Mouse (Mus musculus) midbrain, embryonic 15.5 days (tissue): Measurements from ENCODE around the gene Traf3ip1. TPM values are rescaled to one million over a fixed set of nuclear protein-coding genes. Genes with fewer than 3 reads are reported as not detected.

Source experiments
- ATAC-seq: fragments of 200-750 bp; cut with Nextera tagmentation; replicated peaks from 2 replicates; pipeline ENCODE4 v1.8.0; 2017; ENCODE audit warnings: moderate TSS enrichment
- H3K27ac ChIP-seq: fragments of 300-500 bp; sonication (generic); 2 replicates; pipeline ENCODE4 v1.5.1; 2015; ENCODE audit warnings: mild to moderate bottlenecking, inconsistent platforms
- H3K27me3 ChIP-seq: fragments of 300-500 bp; sonication (generic); replicated peaks from 2 replicates; pipeline ENCODE4 v1.6.1; 2015; ENCODE audit warnings: inconsistent platforms
- H3K36me3 ChIP-seq: fragments of 300-500 bp; sonication (generic); replicated peaks from 2 replicates; pipeline ENCODE4 v1.6.1; 2015; ENCODE audit warnings: inconsistent platforms
- H3K4me1 ChIP-seq: fragments of 300-500 bp; sonication (generic); 2 replicates; pipeline ENCODE4 v1.6.1; 2015; ENCODE audit warnings: inconsistent platforms
- H3K4me2 ChIP-seq: fragments of 300-500 bp; sonication (generic); 2 replicates; pipeline ENCODE4 v1.6.1; 2015; ENCODE audit warnings: inconsistent platforms, mild to moderate bottlenecking, moderate library complexity
- H3K4me3 ChIP-seq: fragments of 300-500 bp; sonication (generic); 2 replicates; pipeline ENCODE4 v1.5.1; 2015; ENCODE audit warnings: mild to moderate bottlenecking, inconsistent platforms
- H3K9ac ChIP-seq: fragments of 300-500 bp; sonication (generic); 2 replicates; pipeline ENCODE4 v1.6.1; 2015; ENCODE audit warnings: mild to moderate bottlenecking, inconsistent platforms
- H3K9me3 ChIP-seq: fragments of 300-500 bp; sonication (generic); 2 replicates; pipeline ENCODE4 v1.6.1; 2016; ENCODE audit warnings: inconsistent platforms
- WGBS: fragments of 180-500 bp; shearing (Covaris S2); methylation state at CpG from one replicate; pipeline ENCODE4 v1.1.7; 2015; ENCODE audit warnings: mixed read lengths; 5-methylcytosine and 5-hydroxymethylcytosine counted together
- polyA plus RNA-seq: library from polyadenylated mRNA; unstranded; fragments of >200 nt; fragmentation: Nextera tagmentation; extraction: Ambion mirVana; gene quantifications from 2 replicates; pipeline ENCODE4 v1.2.1, GENCODE M21; 2015

The Traf3ip1 gene
- 11.4 and 12.1 TPM in 2 replicates for polyA plus RNA-seq

DNA sequence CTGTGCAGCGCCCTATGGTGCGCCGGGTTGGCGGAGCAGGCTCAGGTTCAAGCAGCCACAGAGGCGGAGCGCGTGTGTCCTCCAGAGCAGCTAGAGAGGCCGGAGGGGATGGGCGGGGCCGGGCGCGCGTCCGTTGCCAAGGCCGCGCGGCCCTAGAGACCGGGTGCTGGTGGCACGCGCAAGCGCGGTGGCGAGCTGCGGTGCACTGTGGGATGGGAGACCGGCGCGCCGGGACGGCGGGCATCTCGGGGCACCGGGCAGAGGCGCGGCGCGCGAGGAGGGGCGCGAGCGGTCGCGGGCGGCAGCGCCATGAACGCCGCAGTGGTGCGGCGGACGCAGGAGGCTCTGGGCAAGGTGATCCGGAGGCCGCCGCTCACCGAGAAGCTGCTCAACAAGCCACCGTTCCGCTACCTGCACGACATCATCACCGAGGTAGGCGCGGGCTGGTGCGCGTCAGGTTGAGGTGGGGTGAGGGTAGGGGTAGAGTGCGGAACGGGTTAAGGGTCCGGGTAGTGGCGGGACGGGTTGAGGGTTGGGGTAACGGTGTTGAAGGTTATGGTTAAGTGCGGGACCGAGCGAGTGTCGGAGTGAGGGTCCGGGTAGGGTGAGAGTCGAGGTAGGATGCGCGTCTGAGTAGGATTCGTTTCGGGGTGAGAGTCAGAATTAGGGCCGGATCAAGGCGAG, at the start of gene Traf3ip1:
Gene Traf3ip1, plus strand, starts transcription at position 191 of the 684 bp plus-strand sequence.
- WGBS = under 1% methylated on average over 79 of the region's 79 CpGs
- Histone ChIP-seq H3K27ac (no peak within 1 kb of the TSS; the same call in 1 of the 2 replicates), H3K4me1 (peaks cover 21% of the 10 kb centered on the region), H3K9me3 (no peaks in the 10 kb centered on the region), H3K36me3 (no peaks in the 10 kb centered on the region), H3K27me3 (no peaks in the 10 kb centered on the region), H3K4me3 (peak within 1 kb of the TSS; percentile 69), H3K9ac (peak within 1 kb of the TSS; percentile 79), H3K4me2 (peak within 1 kb of the TSS; percentile 88)
- peak; percentile 98 for ATAC-seq

DNA sequence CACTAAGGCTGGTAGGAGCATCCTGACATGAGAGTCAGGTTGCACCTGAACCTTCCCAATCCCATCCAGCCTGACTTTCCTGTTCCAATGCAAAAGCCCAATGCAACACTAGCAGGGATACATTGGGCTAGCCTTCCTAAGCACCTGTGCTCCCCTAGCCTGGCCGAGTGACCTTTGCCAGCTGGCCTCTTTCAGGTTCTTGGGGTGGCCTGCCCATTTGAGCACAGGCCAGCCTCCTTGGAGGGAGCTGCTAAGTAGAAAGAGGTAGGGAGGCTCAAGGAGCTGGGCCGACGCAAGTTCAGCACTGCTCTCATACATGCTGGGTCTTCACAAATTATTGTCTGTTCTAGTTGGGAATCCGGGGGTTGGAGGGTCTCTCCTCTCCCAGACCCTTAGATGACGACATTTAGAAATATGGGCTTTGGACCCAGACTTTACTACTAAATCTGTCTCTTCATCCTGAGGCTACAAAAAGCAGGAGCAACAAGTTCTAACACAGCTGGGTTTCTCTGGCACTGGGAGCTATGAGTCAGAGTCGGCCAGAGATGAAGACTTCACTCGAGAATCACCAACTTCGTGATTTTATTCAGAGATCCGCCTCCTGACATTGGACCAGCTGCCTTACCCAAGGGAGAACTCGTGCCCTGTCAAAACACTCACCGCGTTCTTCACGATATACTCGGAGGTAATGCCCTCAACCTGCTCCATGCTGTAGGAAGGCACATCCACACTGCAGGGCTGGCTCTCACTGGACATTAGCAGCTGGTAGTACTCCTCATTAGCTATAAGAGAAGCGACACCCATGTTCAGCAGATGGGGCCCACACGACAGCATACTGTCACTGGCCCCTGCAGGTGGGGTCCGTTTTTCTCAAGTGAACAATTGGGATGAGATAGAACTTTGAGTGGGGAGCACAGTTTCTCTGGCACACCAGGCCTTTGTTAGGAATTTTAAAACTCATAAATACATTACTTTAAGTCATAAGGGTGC, 49.3 kb upstream of the Traf3ip1 start:
- no peaks in the 10 kb centered on the region for H3K27me3 ChIP-seq
- no peak for ATAC-seq
- H3K9me3 ChIP-seq = no peaks in the 10 kb centered on the region
- H3K27ac ChIP-seq = no peak overlapping the region
- H3K4me2 ChIP-seq = no peak overlapping the region
- H3K9ac ChIP-seq = no peak overlapping the region
- 91% methylated on average over 17 of the region's 17 CpGs for WGBS
- H3K4me3 ChIP-seq = no peak overlapping the region
- H3K36me3 ChIP-seq = peaks cover 30% of the 10 kb centered on the region
- H3K4me1 ChIP-seq = no peaks in the 10 kb centered on the region

DNA sequence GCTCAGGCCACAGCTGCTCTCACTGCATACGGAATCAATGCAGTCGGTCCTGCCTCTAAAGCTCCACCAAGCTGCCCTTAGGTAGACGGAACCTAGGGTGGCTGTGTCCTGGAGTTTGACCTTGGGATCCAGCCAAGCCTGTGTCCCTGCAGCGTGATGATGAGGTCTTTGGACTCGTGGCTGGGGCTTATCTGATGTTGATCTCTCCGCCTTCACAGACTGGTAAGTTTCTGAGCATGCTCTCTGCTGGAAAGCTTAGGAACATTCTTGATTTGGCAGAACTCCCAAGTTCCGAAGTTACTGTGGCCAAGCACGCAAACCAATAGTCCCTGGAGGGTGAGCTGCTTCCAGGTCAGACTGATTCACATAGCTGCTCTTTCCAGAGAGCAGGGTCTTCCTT, 48.4 kb upstream of the Traf3ip1 start:
- Histone ChIP-seq H3K4me2 (no peak overlapping the region), H3K27me3 (no peaks in the 10 kb centered on the region), H3K27ac (no peak overlapping the region), H3K9ac (no peak overlapping the region), H3K36me3 (peaks cover 22% of the 10 kb centered on the region), H3K4me1 (no peaks in the 10 kb centered on the region), H3K9me3 (no peaks in the 10 kb centered on the region), H3K4me3 (no peak overlapping the region)
- no peak for ATAC-seq
- 82% methylated on average over 8 of the region's 8 CpGs for WGBS

DNA sequence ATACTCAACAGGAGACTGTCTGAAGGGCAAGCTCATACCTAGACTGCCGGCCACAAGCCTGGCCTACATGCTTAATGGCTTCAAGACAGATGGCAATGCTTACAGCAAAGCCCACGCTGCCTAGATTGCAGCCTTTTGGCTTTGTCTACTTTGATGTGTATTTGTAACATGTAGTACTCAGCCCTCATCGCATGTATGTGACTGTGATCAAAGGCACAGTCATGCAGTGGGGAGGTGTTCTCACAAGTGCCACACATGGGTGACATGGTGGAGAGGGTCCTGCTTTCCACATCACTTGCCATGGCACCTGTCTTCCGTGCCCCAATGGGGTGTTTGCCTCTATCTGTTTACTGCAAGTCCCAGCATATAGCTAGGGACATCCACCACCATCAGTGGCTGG, 47.9 kb upstream of the Traf3ip1 start:
- ATAC-seq = no peak
- 92% methylated on average over 4 of the region's 4 CpGs for WGBS
- H3K9me3 ChIP-seq = no peaks in the 10 kb centered on the region
- no peak overlapping the region for H3K4me3 ChIP-seq
- H3K27me3 ChIP-seq = no peaks in the 10 kb centered on the region
- no peak overlapping the region for H3K4me2 ChIP-seq
- no peaks in the 10 kb centered on the region for H3K4me1 ChIP-seq
- peaks cover 22% of the 10 kb centered on the region for H3K36me3 ChIP-seq
- H3K27ac ChIP-seq = no peak overlapping the region
- H3K9ac ChIP-seq = no peak overlapping the region

DNA sequence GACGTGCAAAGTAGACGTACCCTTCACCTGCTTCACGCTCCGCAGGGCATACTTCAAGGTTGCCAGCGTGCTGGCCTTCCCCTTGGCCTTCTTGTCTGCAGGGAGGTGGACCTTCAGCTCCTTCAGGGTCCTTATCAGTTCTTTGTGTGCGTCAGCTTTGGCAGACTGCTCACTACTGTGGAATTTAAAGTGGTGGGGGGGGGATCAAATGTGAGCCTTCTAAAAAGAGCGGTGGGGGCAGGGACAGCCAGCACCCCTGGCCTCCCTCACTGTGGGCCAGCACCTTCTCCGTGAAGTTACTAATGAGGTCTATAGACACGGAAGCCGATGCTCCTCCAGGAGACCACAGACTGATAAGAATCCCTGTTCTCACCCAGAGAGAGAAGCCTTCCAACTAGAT, 45.8 kb upstream of the Traf3ip1 start:
- Histone ChIP-seq H3K9ac (no peak overlapping the region), H3K4me3 (no peak overlapping the region), H3K27me3 (no peaks in the 10 kb centered on the region), H3K4me2 (no peak overlapping the region), H3K9me3 (no peaks in the 10 kb centered on the region), H3K4me1 (no peaks in the 10 kb centered on the region), H3K36me3 (peaks cover 22% of the 10 kb centered on the region), H3K27ac (no peak overlapping the region)
- 96% methylated on average over 10 of the region's 10 CpGs for WGBS
- ATAC-seq = no peak

DNA sequence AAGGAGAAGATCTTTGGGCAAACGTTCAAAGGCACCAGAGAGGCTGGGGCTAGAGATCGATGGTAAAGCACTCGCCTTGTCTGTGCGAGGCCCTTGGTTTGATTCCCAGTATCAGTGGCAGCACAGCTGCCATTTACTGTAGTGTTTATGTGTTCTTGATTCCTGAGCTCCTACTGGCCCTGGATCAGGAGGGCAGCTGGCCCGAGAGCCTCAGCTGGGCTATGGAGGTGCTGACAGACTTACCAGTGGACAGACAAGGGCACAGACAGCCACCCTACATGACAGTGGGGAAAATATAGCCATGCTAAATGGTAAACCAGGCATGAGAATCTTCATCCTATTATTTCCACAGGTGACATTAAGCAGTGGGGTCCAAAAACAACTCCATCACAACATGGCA, 43.6 kb upstream of the Traf3ip1 start:
- no peaks in the 10 kb centered on the region for H3K27me3 ChIP-seq
- H3K4me1 ChIP-seq = peaks cover 9% of the 10 kb centered on the region
- peaks cover 20% of the 10 kb centered on the region for H3K36me3 ChIP-seq
- no peak overlapping the region for H3K27ac ChIP-seq
- no peaks in the 10 kb centered on the region for H3K9me3 ChIP-seq
- H3K4me2 ChIP-seq = no peak overlapping the region
- 90% methylated on average over 5 of the region's 5 CpGs for WGBS
- no peak overlapping the region for H3K9ac ChIP-seq
- H3K4me3 ChIP-seq = no peak overlapping the region
- no peak for ATAC-seq

DNA sequence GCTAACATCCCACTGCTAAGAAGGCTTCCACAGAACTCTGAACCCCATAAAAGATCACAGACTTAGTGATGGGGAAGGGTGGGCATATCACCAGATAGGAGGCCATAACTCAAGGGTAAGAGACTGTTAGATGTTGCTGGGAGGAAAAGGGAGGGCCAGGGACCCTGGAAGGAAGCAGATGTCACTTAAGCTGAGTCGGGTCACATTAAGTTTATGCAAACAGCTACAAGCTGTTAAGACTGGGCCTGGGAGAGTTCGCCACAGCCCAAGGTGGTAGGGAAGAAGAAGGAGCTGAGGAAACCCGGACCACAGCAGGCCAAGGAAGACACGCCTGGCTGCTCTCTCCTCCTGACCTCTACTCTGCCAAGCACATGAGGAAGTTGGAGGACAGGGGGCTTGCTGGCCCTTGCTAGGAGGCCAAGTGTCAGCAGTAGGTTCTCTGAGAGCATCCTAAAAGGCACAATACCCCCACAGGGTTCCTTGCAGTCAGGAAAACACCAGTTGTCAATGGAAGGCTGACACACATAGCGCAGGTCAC, 42.8 kb upstream of the Traf3ip1 start:
- peaks cover 17% of the 10 kb centered on the region for H3K4me1 ChIP-seq
- no peak overlapping the region for H3K27ac ChIP-seq
- no peak for ATAC-seq
- H3K4me2 ChIP-seq = no peak overlapping the region
- no peak overlapping the region for H3K4me3 ChIP-seq
- no peaks in the 10 kb centered on the region for H3K9me3 ChIP-seq
- 71% methylated on average over 5 of the region's 5 CpGs for WGBS
- no peaks in the 10 kb centered on the region for H3K27me3 ChIP-seq
- H3K9ac ChIP-seq = no peak overlapping the region
- H3K36me3 ChIP-seq = peaks cover 20% of the 10 kb centered on the region

DNA sequence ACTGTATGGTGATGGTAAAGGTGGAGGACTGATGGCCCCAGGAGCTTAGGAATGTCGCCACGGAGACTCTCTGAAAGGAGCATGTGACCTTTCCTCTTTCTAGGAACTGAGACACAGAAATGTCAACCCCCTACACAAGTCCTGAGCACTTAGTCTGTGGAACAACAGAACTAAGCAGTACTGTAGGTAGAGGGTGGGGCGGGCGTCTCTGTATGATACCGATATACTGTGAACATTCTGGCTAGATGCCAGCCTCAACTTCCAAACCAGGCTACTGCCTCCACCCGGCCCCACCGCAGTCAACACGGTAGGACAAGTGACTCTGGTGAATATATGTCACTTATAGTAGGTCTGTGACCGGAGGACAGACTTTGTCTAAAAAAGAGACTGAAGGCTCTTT, 40.5 kb upstream of the Traf3ip1 start:
- Histone ChIP-seq H3K4me3 (no peak overlapping the region), H3K36me3 (0 out of 2 replicates have a peak, but pooled peaks cover 8% of the 10 kb centered on the region), H3K4me1 (peaks cover 39% of the 10 kb centered on the region), H3K9me3 (no peaks in the 10 kb centered on the region), H3K9ac (no peak overlapping the region), H3K27ac (no peak overlapping the region), H3K4me2 (no peak overlapping the region), H3K27me3 (no peaks in the 10 kb centered on the region)
- 92% methylated on average over 9 of the region's 9 CpGs for WGBS
- ATAC-seq = no peak

DNA sequence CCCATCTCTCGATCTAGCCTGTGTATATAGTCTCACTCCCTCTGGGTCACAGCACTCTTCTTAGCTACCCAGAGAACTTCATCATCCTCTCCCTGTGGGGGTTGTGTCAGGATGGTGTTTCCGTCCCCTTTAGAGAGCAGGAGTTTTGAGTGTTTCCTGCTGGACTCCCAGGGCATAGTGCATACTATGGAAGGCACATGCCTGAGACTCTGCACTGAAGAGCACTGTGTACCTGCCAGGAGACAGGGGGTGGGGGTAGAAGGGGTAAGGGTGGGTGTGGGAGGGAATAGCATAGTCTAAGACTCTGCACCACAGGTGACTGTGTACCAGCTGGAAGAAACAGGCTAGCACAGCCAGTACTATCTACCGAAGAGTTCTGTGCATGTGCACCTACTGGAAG, 40.1 kb upstream of the Traf3ip1 start:
- ATAC-seq = no peak
- Histone ChIP-seq H3K27me3 (no peaks in the 10 kb centered on the region), H3K9ac (no peak overlapping the region), H3K4me1 (peaks cover 39% of the 10 kb centered on the region), H3K27ac (no peak overlapping the region), H3K9me3 (no peaks in the 10 kb centered on the region), H3K4me2 (no peak overlapping the region), H3K4me3 (no peak overlapping the region), H3K36me3 (0 out of 2 replicates have a peak, but pooled peaks cover 6% of the 10 kb centered on the region)
- WGBS = 92% methylated on average over 3 of the region's 3 CpGs

DNA sequence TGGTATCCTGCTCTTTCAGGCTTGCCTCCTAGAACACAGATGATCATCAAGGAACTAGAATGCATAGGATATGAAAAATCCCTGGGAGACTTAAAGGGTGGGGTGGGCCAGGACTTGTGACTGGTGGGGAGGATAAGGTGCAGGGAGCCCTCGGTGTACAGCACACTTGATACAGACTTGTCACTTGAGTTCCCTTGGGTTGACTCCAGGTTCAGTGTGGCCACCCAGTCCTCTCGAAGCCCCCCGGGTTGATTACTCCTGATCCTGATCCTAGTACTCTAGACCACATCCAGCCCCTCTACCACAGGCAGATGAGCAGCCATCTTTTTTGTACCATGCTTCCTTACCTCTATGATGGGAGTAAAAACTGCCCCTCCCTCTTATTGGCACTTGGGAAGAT, 39.5 kb upstream of the Traf3ip1 start:
- 89% methylated on average over 3 of the region's 3 CpGs for WGBS
- Histone ChIP-seq H3K27me3 (no peaks in the 10 kb centered on the region), H3K4me3 (no peak overlapping the region), H3K4me1 (peaks cover 43% of the 10 kb centered on the region), H3K4me2 (no peak overlapping the region), H3K9me3 (no peaks in the 10 kb centered on the region), H3K9ac (no peak overlapping the region), H3K36me3 (no peaks in the 10 kb centered on the region), H3K27ac (no peak overlapping the region)
- no peak for ATAC-seq

DNA sequence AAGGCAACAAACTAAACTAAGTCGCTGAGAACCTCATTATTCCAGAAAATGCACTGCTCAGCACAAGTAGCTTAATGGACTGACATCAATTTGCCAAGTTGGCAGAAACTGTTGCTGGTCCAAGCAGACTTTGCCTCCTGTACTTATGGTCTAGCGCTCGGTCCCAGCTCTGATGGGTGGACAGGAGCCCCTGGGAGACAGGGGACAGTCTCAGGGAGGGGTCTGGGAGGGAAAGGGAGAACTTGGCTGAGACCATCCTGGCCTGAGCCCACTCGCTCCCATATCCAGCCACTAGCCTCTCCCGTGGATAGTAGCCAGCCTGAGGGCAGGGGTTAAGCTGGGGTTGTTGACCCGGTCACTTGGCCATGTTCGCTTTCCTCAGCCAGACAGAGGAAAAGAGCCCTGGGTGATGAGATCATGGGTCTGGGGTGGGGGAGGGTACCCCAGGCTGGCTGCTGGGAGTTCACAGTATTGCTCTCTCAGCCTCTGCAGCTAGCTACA, 38.7 kb upstream of the Traf3ip1 start:
- Histone ChIP-seq H3K9me3 (no peaks in the 10 kb centered on the region), H3K27me3 (no peaks in the 10 kb centered on the region), H3K4me2 (0 out of 2 replicates have a peak overlapping the region, but pooled peaks have one; percentile 15), H3K4me1 (peaks cover 50% of the 10 kb centered on the region), H3K27ac (no peak overlapping the region), H3K4me3 (no peak overlapping the region), H3K36me3 (no peaks in the 10 kb centered on the region), H3K9ac (no peak overlapping the region)
- 37% methylated on average over 7 of the region's 7 CpGs for WGBS
- no peak for ATAC-seq

DNA sequence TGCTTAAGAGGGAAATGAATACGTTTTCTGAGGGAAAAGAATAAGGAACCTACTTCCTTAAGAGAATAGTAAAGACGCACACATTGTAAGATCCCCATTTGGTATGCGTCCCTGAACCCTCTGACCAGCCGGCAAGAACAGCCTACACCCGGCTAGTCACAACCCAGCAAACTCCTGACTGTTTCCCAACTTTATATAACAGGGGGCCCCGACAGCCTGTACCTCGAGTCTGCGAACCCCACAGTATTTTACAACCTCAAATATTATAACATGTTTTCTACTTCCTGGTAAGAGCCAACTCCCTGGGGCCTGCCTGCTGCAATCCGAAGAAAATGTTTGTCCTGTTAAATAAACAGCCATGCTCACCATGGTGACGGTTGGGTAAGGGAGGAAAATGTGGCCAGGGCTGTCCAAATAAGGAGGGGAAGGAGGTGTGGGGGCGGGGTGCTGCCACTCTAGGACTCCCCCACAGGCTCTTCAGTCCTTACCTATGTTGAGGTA, 38.1 kb upstream of the Traf3ip1 start:
- 0 out of 2 replicates have a peak overlapping the region, but pooled peaks have one; percentile 18 for H3K27ac ChIP-seq
- no peaks in the 10 kb centered on the region for H3K27me3 ChIP-seq
- no peak for ATAC-seq
- peaks cover 50% of the 10 kb centered on the region for H3K4me1 ChIP-seq
- no peaks in the 10 kb centered on the region for H3K36me3 ChIP-seq
- H3K9me3 ChIP-seq = no peaks in the 10 kb centered on the region
- H3K4me2 ChIP-seq = peak overlapping the region; percentile 15; the same call in 1 of the 2 replicates
- H3K4me3 ChIP-seq = no peak overlapping the region
- H3K9ac ChIP-seq = no peak overlapping the region; the same call in 1 of the 2 replicates
- 28% methylated on average over 11 of the region's 11 CpGs for WGBS
